Comparison of ENCODE assay signal across 28 mouse cellular contexts in the genomic region with DNA sequence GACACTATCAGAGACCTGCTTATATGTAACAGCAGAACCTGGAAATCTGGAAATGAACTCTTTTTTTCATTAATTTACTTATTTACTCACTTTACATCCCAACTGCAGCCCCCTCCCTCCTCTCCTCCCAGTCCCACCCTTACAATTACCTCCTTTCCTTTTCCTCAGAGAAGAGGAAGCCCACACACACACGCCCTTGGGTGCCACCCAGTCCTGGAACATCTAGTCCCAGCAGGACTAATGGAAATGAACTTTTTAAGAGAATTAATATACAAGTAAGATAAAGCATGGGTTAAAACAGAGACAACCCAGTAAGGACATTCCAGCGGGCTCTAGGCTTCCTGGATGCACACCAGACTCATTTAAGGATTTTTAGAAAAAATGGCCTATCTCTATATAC. TPM values are rescaled to one million over a fixed set of nuclear protein-coding genes. Genes with fewer than 3 reads are reported as not detected.
DNase-seq lines count a peak whose midpoint lies in the region; ATAC-seq and TF ChIP-seq lines count a peak whose summit lies in the region.
"Had no signal": no experiment of that assay in that cellular context is flagged by ENCODE, and none has a peak within 500 bp of the region (broad histone marks: within the 10 kb centered on the region; RNA-seq: fewer than 3 reads in every experiment).

No protein-coding gene starts in this region.

- peak overlapping the region; percentile 50 for H3K27ac ChIP-seq in gastrocnemius, adult 2 months
- peak overlapping the region; percentile 52; the same call in 1 of the 2 replicates for H3K27ac ChIP-seq in heart, embryonic 10.5 days
- H3K27ac ChIP-seq in heart, embryonic 14.5 days (replicated peaks in 1 of 2; ENCODE audit: control insufficient read depth in 1 of 2, insufficient read depth in 1 of 2, low read depth in 2 of 2, low read length in 2 of 2) = peak overlapping the region in 1 of 2 experiments; percentile 54; a peak in 2 of 4 replicates
- peak overlapping the region; percentile 32; the same call in 1 of the 2 replicates for H3K27ac ChIP-seq in heart, embryonic 16.5 days (ENCODE audit: low read length)
- H3K27ac ChIP-seq: embryonic facial prominence, embryonic 10.5 days; embryonic facial prominence, embryonic 13.5 days; forebrain, embryonic 12.5 days; forebrain, embryonic 15.5 days; hindbrain, embryonic 10.5 days; hindbrain, embryonic 13.5 days; intestine, embryonic 15.5 days had no signal

- no peak overlapping the region for H3K4me3 ChIP-seq in gastrocnemius, adult 2 months
- no peak overlapping the region; the same call in 1 of the 2 replicates for H3K4me3 ChIP-seq in heart, embryonic 10.5 days
- no peak overlapping the region for H3K4me3 ChIP-seq in heart, embryonic 14.5 days (ENCODE audit: control insufficient read depth in 1 of 2, insufficient read depth in 1 of 2, low read depth in 1 of 2, low read length in 2 of 2)
- no peak overlapping the region for H3K4me3 ChIP-seq in heart, embryonic 16.5 days (ENCODE audit: low read length)
- H3K4me3 ChIP-seq: embryonic facial prominence, embryonic 10.5 days; embryonic facial prominence, embryonic 13.5 days; erythroblast, embryonic 14.5 days; forebrain, embryonic 12.5 days; forebrain, embryonic 15.5 days; hindbrain, embryonic 10.5 days; hindbrain, embryonic 13.5 days; intestine, embryonic 15.5 days had no signal

- intact Hi-C loops in gastrocnemius, adult 2 months (cut with DNase I) = no loop called here
- intact Hi-C loops in heart, postnatal 25 days (cut with DNase I) = no loop called here
- intact Hi-C loops in heart, postnatal 36 days (cut with DNase I) = no loop called here

- H3K36me3 ChIP-seq in heart, embryonic 10.5 days = no peaks in the 10 kb centered on the region
- H3K36me3 ChIP-seq in heart, embryonic 14.5 days (ENCODE audit: control insufficient read depth, insufficient read depth, low read length) = no peaks in the 10 kb centered on the region
- no peaks in the 10 kb centered on the region for H3K36me3 ChIP-seq in heart, embryonic 16.5 days (ENCODE audit: control insufficient read depth, insufficient read depth)
- H3K36me3 ChIP-seq: embryonic facial prominence, embryonic 10.5 days; embryonic facial prominence, embryonic 13.5 days; forebrain, embryonic 12.5 days; forebrain, embryonic 15.5 days; hindbrain, embryonic 10.5 days; hindbrain, embryonic 13.5 days; intestine, embryonic 15.5 days had no signal

- H3K27me3 ChIP-seq in heart, embryonic 10.5 days (ENCODE audit: insufficient read depth, poor library complexity, severe bottlenecking) = no peaks in the 10 kb centered on the region
- no peaks in the 10 kb centered on the region for H3K27me3 ChIP-seq in heart, embryonic 14.5 days (ENCODE audit: control insufficient read depth, insufficient read depth, low read length)
- H3K27me3 ChIP-seq in heart, embryonic 16.5 days (ENCODE audit: control insufficient read depth, insufficient read depth, low read length) = no peaks in the 10 kb centered on the region
- H3K27me3 ChIP-seq: embryonic facial prominence, embryonic 13.5 days; forebrain, embryonic 12.5 days; forebrain, embryonic 15.5 days; hindbrain, embryonic 13.5 days; intestine, embryonic 15.5 days had no signal

- no peak for DNase-seq in gastrocnemius, adult 2 months
- DNase-seq in gastrocnemius, postnatal 25 days = no peak
- no peak for DNase-seq in heart, embryonic 10.5 days (ENCODE audit: low spot score)
- DNase-seq in heart, postnatal 25 days (ENCODE audit: low spot score) = no peak
- DNase-seq in heart, postnatal 36 days = no peak
- no peak for DNase-seq in retina, embryonic 14.5 days (ENCODE audit: low spot score)
- DNase-seq: adrenal gland, adult 8-10 months; adrenal gland, postnatal 25 days; cerebellum, adult 11-12 months; cerebellum, adult 8-10 months; cerebellum, postnatal 10 days; cerebellum, postnatal 36 days; embryo, embryonic 11 days; gastrocnemius, postnatal 10 days; kidney, adult 11 months; kidney, adult 8-10 months had no signal

- no peaks in the 10 kb centered on the region for H3K9me3 ChIP-seq in heart, embryonic 10.5 days
- no peaks in the 10 kb centered on the region for H3K9me3 ChIP-seq in heart, embryonic 14.5 days (ENCODE audit: control insufficient read depth, low read length)
- no peaks in the 10 kb centered on the region for H3K9me3 ChIP-seq in heart, embryonic 16.5 days (replicated peaks; ENCODE audit: control insufficient read depth, low read length)
- H3K9me3 ChIP-seq: embryonic facial prominence, embryonic 10.5 days; embryonic facial prominence, embryonic 13.5 days; forebrain, embryonic 12.5 days; forebrain, embryonic 15.5 days; hindbrain, embryonic 10.5 days; hindbrain, embryonic 13.5 days; intestine, embryonic 15.5 days had no signal

- TF ChIP-seq CTCF in gastrocnemius, adult 2 months (IDR thresholded peaks at IDR 0.05) = no peak

- no peak overlapping the region for H3K4me2 ChIP-seq in heart, embryonic 14.5 days (ENCODE audit: low read length)
- no peak overlapping the region; the same call in 1 of the 2 replicates for H3K4me2 ChIP-seq in heart, embryonic 16.5 days (ENCODE audit: low read depth, low read length)
- H3K4me2 ChIP-seq: embryonic facial prominence, embryonic 13.5 days; forebrain, embryonic 12.5 days; forebrain, embryonic 15.5 days; hindbrain, embryonic 13.5 days; intestine, embryonic 15.5 days had no signal

- WGBS in heart, embryonic 10.5 days = 82% methylated on average over 2 of the region's 2 CpGs
- 60% methylated on average over 2 of the region's 2 CpGs for WGBS in heart, embryonic 14.5 days
- WGBS in heart, embryonic 16.5 days = 66% methylated on average over 2 of the region's 2 CpGs

- peaks cover 83% of the 10 kb centered on the region for H3K4me1 ChIP-seq in heart, embryonic 10.5 days
- peaks cover 29 to 76% of the 10 kb centered on the region in 2 experiments for H3K4me1 ChIP-seq in heart, embryonic 14.5 days (ENCODE audit: control insufficient read depth in 2 of 2, insufficient read depth in 2 of 2, low read length in 2 of 2)
- H3K4me1 ChIP-seq in heart, embryonic 16.5 days (ENCODE audit: control insufficient read depth, insufficient read depth, low read length) = peaks cover 63% of the 10 kb centered on the region

- no peak for ATAC-seq in heart, embryonic 14.5 days (ENCODE audit: insufficient number of reproducible peaks, insufficient read depth, low FRiP score, low read depth)
- ATAC-seq in heart, embryonic 16.5 days (replicated peaks; ENCODE audit: extremely low read depth, insufficient read depth, low FRiP score) = no peak
- ATAC-seq: activated CD4-positive, CD25-positive, alpha-beta regulatory T cell, adult 4 months; forebrain, embryonic 15.5 days; hindbrain, embryonic 16.5 days; intestine, embryonic 15.5 days had no signal

- peak overlapping the region; percentile 30; the same call in 1 of the 2 replicates for H3K9ac ChIP-seq in heart, embryonic 14.5 days (ENCODE audit: low read length)
- H3K9ac ChIP-seq in heart, embryonic 16.5 days (ENCODE audit: low read length) = peak overlapping the region; percentile 16; the same call in 1 of the 2 replicates
- H3K9ac ChIP-seq: embryonic facial prominence, embryonic 13.5 days; forebrain, embryonic 12.5 days; forebrain, embryonic 15.5 days; hindbrain, embryonic 13.5 days; intestine, embryonic 15.5 days had no signal

RNA-seq across cellular contexts. Expression of a gene that starts 46.8 kb away (rescaled TPM):
- total RNA-seq in gastrocnemius, adult 2 months (2021) = 1 to 10 TPM; 4.2 to 4.5 TPM
- 1 to 10 TPM; 3.5 to 3.9 TPM for total RNA-seq in gastrocnemius, postnatal 25 days (2021)
- 10.0 and 10.5 TPM in 2 replicates for polyA plus RNA-seq in heart, embryonic 10.5 days (2016; fragmentation: Nextera tagmentation; extraction: Ambion mirVana)
- 10 to 100 TPM; 15.9 to 18.1 TPM for total RNA-seq in heart, postnatal 25 days (2021)
- polyA plus RNA-seq in heart, embryonic 14.5 days (2014; fragmentation: Nextera tagmentation; extraction: Ambion mirVana) = 7.6 and 7.9 TPM in 2 replicates
- 10 to 100 TPM; 14.3 to 16.6 TPM for total RNA-seq in heart, postnatal 36 days (2021)
- polyA plus RNA-seq in heart, embryonic 16.5 days (2015; fragmentation: Nextera tagmentation; extraction: Ambion mirVana) = 6.3 and 7.2 TPM in 2 replicates
